Mouse (Mus musculus): ENCODE results near the gene Topors. TPM values are rescaled to one million over a fixed set of nuclear protein-coding genes. Genes with fewer than 3 reads are reported as not detected.

Gene Topors
- polyA plus RNA-seq, 1 experiment from 2014 or later, result 35.0 TPM

- Histone ChIP-seq H3K4me3 (replicated peaks) (no peak overlapping the region), H3K36me3 (no peaks in the 10 kb centered on the region), H3K4me1 (replicated peaks) (peaks cover 19% of the 10 kb centered on the region), H3K27me3 (no peaks in the 10 kb centered on the region; the same call in 1 of the 2 replicates), H3K27ac (no peak overlapping the region), H3K9ac (replicated peaks) (no peak overlapping the region), H3K4me2 (replicated peaks) (no peak overlapping the region), H3K9me3 (no peaks in the 10 kb centered on the region)
- 83% methylated on average over 4 of the region's 4 CpGs for WGBS
- ATAC-seq, result no peak
Observed at GRCm38 (mm10) chr4:40243006-40243405, 26.6 kb downstream of the Topors start.

- no peak overlapping the region for H3K9ac ChIP-seq (replicated peaks)
- H3K9me3 ChIP-seq, result no peaks in the 10 kb centered on the region
- peaks cover 19% of the 10 kb centered on the region for H3K4me1 ChIP-seq (replicated peaks)
- H3K4me3 ChIP-seq (replicated peaks), result no peak overlapping the region
- ATAC-seq, result no peak
- no peak overlapping the region for H3K27ac ChIP-seq
- no peak overlapping the region for H3K4me2 ChIP-seq (replicated peaks)
- no peaks in the 10 kb centered on the region; the same call in 1 of the 2 replicates for H3K27me3 ChIP-seq
- no peaks in the 10 kb centered on the region for H3K36me3 ChIP-seq
- 57% methylated on average over 6 of the region's 6 CpGs for WGBS
Observed at GRCm38 (mm10) chr4:40241928-40242327, 27.7 kb downstream of the Topors start.

GRCm38 (mm10) chr4:40240272-40240744, 29.3 kb downstream of the Topors start:
- H3K27me3 ChIP-seq, result no peaks in the 10 kb centered on the region; the same call in 1 of the 2 replicates
- H3K9ac ChIP-seq (replicated peaks), result no peak overlapping the region
- H3K4me1 ChIP-seq (replicated peaks), result peaks cover 19% of the 10 kb centered on the region
- 48% methylated on average over 5 of the region's 5 CpGs for WGBS
- H3K4me3 ChIP-seq (replicated peaks), result peak overlapping the region; percentile 47
- no peaks in the 10 kb centered on the region for H3K9me3 ChIP-seq
- H3K36me3 ChIP-seq, result no peaks in the 10 kb centered on the region
- H3K27ac ChIP-seq, result no peak overlapping the region
- ATAC-seq, result peak; percentile 29; the same call in 1 of the 2 replicates
- peak overlapping the region; percentile 78 for H3K4me2 ChIP-seq (replicated peaks)

GRCm38 (mm10) chr4:40239409-40240271, 30.0 kb downstream of the Topors start, which contains the start of gene Ddx58:
Gene Ddx58, minus strand, starts transcription at chr4:40239828.
- Histone ChIP-seq H3K36me3 (no peaks in the 10 kb centered on the region), H3K4me1 (replicated peaks) (peaks cover 19% of the 10 kb centered on the region), H3K4me3 (replicated peaks) (peak within 1 kb of the TSS; percentile 47), H3K27ac (no peak within 1 kb of the TSS), H3K4me2 (replicated peaks) (peak within 1 kb of the TSS; percentile 78), H3K9me3 (no peaks in the 10 kb centered on the region), H3K27me3 (no peaks in the 10 kb centered on the region; the same call in 1 of the 2 replicates), H3K9ac (replicated peaks) (peak within 1 kb of the TSS; percentile 64)
- 4% methylated on average over 35 of the region's 35 CpGs for WGBS
- ATAC-seq, result peak; percentile 76

GRCm38 (mm10) chr4:40238483-40239408, 30.9 kb downstream of the Topors start:
- no peaks in the 10 kb centered on the region for H3K9me3 ChIP-seq
- 2% methylated on average over 17 of the region's 17 CpGs for WGBS
- H3K4me1 ChIP-seq (replicated peaks), result peaks cover 19% of the 10 kb centered on the region

GRCm38 (mm10) chr4:40236829-40237228, 32.8 kb downstream of the Topors start:
- 88% methylated on average over 4 of the region's 4 CpGs for WGBS
- Histone ChIP-seq H3K36me3 (no peaks in the 10 kb centered on the region), H3K27me3 (no peaks in the 10 kb centered on the region; the same call in 1 of the 2 replicates), H3K9ac (replicated peaks) (no peak overlapping the region), H3K9me3 (no peaks in the 10 kb centered on the region), H3K4me2 (replicated peaks) (no peak overlapping the region), H3K27ac (no peak overlapping the region), H3K4me1 (replicated peaks) (peaks cover 19% of the 10 kb centered on the region), H3K4me3 (replicated peaks) (no peak overlapping the region)
- no peak for ATAC-seq

More at GRCm38 (mm10) chr4:40238483-40239408, 30.9 kb downstream of the Topors start:
- Histone ChIP-seq H3K4me2 (replicated peaks) (peak overlapping the region; percentile 78), H3K27me3 (no peaks in the 10 kb centered on the region; the same call in 1 of the 2 replicates), H3K36me3 (no peaks in the 10 kb centered on the region), H3K27ac (no peak overlapping the region), H3K9ac (replicated peaks) (peak overlapping the region; percentile 64), H3K4me3 (replicated peaks) (peak overlapping the region; percentile 47)
- ATAC-seq, result peak; percentile 64

- H3K27me3 ChIP-seq, result no peaks in the 10 kb centered on the region; the same call in 1 of the 2 replicates
Observed at GRCm38 (mm10) chr4:40234256-40234655, 35.4 kb downstream of the Topors start.

GRCm38 (mm10) chr4:40233062-40233664, 36.5 kb downstream of the Topors start:
- H3K4me2 ChIP-seq (replicated peaks), result no peak overlapping the region
- H3K9me3 ChIP-seq, result no peaks in the 10 kb centered on the region
- H3K27ac ChIP-seq, result no peak overlapping the region
- no peaks in the 10 kb centered on the region for H3K27me3 ChIP-seq
- no peaks in the 10 kb centered on the region for H3K4me1 ChIP-seq (replicated peaks)
- ATAC-seq, result no peak
- H3K9ac ChIP-seq (replicated peaks), result no peak overlapping the region
- no peaks in the 10 kb centered on the region for H3K36me3 ChIP-seq
- no peak overlapping the region for H3K4me3 ChIP-seq (replicated peaks)
- WGBS, result 95% methylated on average over 7 of the region's 7 CpGs

More at GRCm38 (mm10) chr4:40234256-40234655, 35.4 kb downstream of the Topors start:
- 80% methylated on average over 6 of the region's 6 CpGs for WGBS
- no peak for ATAC-seq
- Histone ChIP-seq H3K27ac (no peak overlapping the region), H3K4me2 (replicated peaks) (no peak overlapping the region), H3K4me1 (replicated peaks) (peaks cover 9% of the 10 kb centered on the region), H3K9me3 (no peaks in the 10 kb centered on the region), H3K9ac (replicated peaks) (no peak overlapping the region), H3K4me3 (replicated peaks) (no peak overlapping the region), H3K36me3 (no peaks in the 10 kb centered on the region)

- no peaks in the 10 kb centered on the region for H3K9me3 ChIP-seq
- no peaks in the 10 kb centered on the region for H3K4me1 ChIP-seq (replicated peaks)
- ATAC-seq, result no peak
- H3K4me3 ChIP-seq (replicated peaks), result no peak overlapping the region
- H3K27ac ChIP-seq, result no peak overlapping the region
- no peak overlapping the region for H3K9ac ChIP-seq (replicated peaks)
- no peak overlapping the region for H3K4me2 ChIP-seq (replicated peaks)
- H3K27me3 ChIP-seq, result no peaks in the 10 kb centered on the region
- WGBS, result 94% methylated on average over 6 of the region's 6 CpGs
- H3K36me3 ChIP-seq, result no peaks in the 10 kb centered on the region
Observed at GRCm38 (mm10) chr4:40229723-40230122, 39.9 kb downstream of the Topors start.

GRCm38 (mm10) chr4:40227886-40228285, 41.8 kb downstream of the Topors start:
- ATAC-seq, result no peak
- no peak overlapping the region for H3K27ac ChIP-seq
- no peak overlapping the region for H3K4me3 ChIP-seq (replicated peaks)
- H3K36me3 ChIP-seq, result no peaks in the 10 kb centered on the region
- H3K9me3 ChIP-seq, result no peaks in the 10 kb centered on the region
- WGBS, result 94% methylated on average over 7 of the region's 7 CpGs
- no peak overlapping the region for H3K9ac ChIP-seq (replicated peaks)
- H3K4me1 ChIP-seq (replicated peaks), result no peaks in the 10 kb centered on the region
- H3K4me2 ChIP-seq (replicated peaks), result no peak overlapping the region
- no peaks in the 10 kb centered on the region for H3K27me3 ChIP-seq

- Histone ChIP-seq H3K4me1 (replicated peaks) (no peaks in the 10 kb centered on the region), H3K27ac (no peak overlapping the region), H3K9ac (replicated peaks) (no peak overlapping the region), H3K36me3 (no peaks in the 10 kb centered on the region), H3K27me3 (no peaks in the 10 kb centered on the region), H3K4me3 (replicated peaks) (no peak overlapping the region), H3K4me2 (replicated peaks) (no peak overlapping the region), H3K9me3 (no peaks in the 10 kb centered on the region)
- ATAC-seq, result no peak
- 92% methylated on average over 11 of the region's 11 CpGs for WGBS
Observed at GRCm38 (mm10) chr4:40227131-40227530, 42.5 kb downstream of the Topors start.
